Mouse (Mus musculus): Measurements from ENCODE around the gene Prg3.
A peak's percentile ranks its signal among the peaks of the same experiment; 100 is the strongest.

Prg3 gene

GRCm38 (mm10) chr2:84980188-84980587 is 7.8 kb upstream of the Prg3 start, which contains the start of gene Prg2:
Gene Prg2, plus strand, starts transcription at chr2:84980461.
- no peak for DNase-seq (ENCODE audit: extremely low spot score, low spot score)

- DNase-seq (ENCODE audit: extremely low spot score, low spot score): no peak
These were observed 8.4 kb downstream of the Prg3 start for GRCm38 (mm10) chr2:84996376-84996775.

- DNase-seq (ENCODE audit: extremely low spot score, low spot score): no peak
These were observed 11.6 kb downstream of the Prg3 start for GRCm38 (mm10) chr2:84999486-85000181.

GRCm38 (mm10) chr2:85001497-85001896 is 13.5 kb downstream of the Prg3 start:
- DNase-seq (ENCODE audit: extremely low spot score, low spot score): no peak

- no peak for DNase-seq (ENCODE audit: extremely low spot score, low spot score)
These were observed 14.6 kb downstream of the Prg3 start for GRCm38 (mm10) chr2:85002575-85002974.

DNA sequence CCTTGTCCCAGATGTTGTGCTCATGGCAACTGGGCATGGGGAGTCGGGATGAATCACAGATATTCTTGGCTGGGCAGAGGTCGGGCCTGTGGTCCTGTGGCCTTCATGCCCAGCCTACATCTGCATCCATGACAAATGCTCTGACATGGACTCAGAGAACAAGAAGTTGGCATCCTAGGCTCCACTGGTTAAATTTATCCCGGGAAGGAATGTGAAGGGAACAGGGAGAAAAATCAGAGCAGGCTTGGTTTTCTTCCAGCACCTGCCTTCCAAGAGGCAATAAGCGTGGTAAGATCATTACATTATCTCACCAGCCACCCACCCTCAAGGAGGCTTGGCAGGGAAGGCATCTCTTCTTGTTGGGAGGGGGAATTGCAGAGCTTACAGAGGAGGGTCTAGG is 16.3 kb downstream of the Prg3 start:
- no peak for DNase-seq (ENCODE audit: extremely low spot score, low spot score)

GRCm38 (mm10) chr2:85006600-85006999 is 18.6 kb downstream of the Prg3 start:
- DNase-seq (ENCODE audit: extremely low spot score, low spot score): no peak

GRCm38 (mm10) chr2:85007729-85008128 is 19.7 kb downstream of the Prg3 start:
- no peak for DNase-seq (ENCODE audit: extremely low spot score, low spot score)

GRCm38 (mm10) chr2:85009212-85009611 is 21.2 kb downstream of the Prg3 start:
- no peak for DNase-seq (ENCODE audit: extremely low spot score, low spot score)

DNA sequence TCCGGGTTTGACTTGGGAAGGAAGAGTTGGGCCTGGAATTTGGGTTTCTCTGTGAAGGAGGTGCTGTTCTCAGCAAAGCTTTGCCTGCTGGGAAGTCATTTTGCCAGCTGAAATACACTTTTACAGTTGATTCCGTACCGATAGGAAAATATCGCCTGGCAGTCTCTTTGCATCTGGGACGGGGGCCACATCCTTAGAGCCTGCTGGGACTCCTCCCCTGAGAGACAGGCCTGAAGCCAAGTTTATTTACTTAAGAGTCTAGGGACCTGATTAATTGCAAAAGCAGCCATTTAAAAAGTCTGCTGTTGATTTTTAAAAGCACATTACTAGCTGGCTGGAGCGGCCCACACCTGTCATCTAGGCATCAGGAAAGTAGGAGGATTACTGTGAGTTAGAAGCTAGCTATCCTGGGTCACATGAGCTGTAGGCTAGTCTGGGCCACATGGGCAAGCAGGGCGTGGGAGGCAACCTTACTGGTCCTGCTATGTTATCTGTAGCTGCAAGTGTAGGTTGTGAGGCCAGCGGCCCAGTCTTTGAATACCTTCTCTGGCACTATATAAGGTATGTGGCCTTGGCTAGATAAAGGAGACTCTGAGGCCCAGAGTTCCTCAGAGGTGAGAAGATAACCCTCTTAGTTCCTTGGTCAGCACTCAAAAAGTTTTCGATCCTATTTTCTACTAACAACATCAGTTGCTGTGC is 24.0 kb downstream of the Prg3 start:
- peak; percentile 27 for DNase-seq (ENCODE audit: extremely low spot score, low spot score)

GRCm38 (mm10) chr2:85012679-85013078 is 24.7 kb downstream of the Prg3 start:
- DNase-seq (ENCODE audit: extremely low spot score, low spot score): no peak

DNA sequence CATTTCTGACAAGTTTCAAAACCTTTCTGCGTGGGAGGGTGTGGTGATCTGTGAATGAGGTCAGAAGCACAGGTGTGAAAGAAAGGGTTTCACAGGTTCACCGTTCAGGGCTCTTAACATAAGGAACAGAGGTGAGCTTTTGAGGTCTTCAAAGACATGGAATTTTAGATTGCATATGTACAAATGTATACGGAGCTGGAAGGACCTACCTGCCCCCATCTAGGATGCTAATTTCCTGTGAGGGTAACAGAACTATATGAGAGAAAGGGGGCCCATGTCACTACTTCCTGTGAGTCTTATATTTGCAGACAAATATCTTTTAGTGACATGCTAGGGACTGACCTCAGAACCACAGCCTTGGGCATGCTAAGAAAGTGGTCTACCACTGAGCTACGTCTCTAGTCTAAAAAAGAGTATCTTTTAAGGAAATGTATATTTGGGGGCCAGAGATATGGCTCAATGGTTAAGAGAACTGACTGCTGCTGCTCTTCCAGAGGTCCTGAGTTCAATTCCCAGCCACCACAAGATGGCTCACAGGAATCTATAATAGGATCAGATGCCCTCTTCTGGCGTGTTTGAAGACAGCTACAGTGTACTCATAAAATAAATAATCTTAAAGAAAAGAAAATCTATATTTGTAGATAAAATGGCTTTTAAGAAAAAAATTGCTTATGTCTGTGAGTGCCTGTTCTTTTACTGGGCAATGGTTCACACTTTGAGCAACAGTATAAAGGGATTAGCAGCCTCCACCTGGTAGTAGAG is 26.0 kb downstream of the Prg3 start:
- no peak for DNase-seq (ENCODE audit: extremely low spot score, low spot score)

- DNase-seq (ENCODE audit: extremely low spot score, low spot score): no peak
These were observed 26.6 kb downstream of the Prg3 start for GRCm38 (mm10) chr2:85014588-85014982.

GRCm38 (mm10) chr2:85022043-85022442 is 34.0 kb downstream of the Prg3 start:
- no peak for DNase-seq (ENCODE audit: extremely low spot score, low spot score)

DNA sequence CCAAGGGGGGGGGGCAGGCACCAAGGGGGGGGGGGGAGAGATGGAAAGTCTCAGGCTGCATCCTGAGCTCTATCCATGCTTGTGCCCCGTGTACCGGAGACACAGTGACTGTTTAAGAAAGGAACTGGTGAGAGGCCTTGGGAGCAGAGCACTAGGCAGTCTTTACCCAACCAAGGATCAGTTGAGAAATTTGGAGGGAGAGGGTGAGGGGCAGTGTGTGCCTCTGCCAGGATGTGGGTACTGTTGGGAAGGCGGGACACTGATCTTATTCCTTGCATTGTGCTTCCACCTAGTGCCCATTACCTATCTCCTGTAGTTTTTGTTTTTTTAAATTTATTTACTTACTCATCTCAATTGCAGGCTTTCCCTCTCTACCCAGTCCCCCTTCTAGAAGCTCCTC is 38.2 kb downstream of the Prg3 start:
- no peak for DNase-seq (ENCODE audit: extremely low spot score, low spot score)

DNA sequence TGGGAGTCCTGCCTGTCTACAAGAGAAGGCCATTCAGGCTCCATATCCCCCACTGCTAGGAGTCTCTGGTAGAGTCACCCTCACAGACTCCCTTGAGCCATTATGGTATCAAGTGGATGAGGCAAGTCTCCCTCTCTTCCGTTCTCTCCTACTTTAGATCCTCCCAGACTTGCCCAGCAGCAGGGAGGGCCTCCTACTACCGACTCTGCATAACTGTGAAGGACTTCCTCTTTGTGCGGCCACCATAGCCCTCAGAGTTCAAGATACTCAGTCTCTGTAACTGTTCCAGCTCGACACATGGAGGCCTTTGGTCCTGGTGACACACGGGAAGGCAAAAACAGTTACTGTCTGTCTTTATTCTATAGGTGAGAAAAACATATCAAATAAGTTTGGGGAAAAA is 39.3 kb downstream of the Prg3 start:
- DNase-seq (ENCODE audit: extremely low spot score, low spot score): no peak

DNA sequence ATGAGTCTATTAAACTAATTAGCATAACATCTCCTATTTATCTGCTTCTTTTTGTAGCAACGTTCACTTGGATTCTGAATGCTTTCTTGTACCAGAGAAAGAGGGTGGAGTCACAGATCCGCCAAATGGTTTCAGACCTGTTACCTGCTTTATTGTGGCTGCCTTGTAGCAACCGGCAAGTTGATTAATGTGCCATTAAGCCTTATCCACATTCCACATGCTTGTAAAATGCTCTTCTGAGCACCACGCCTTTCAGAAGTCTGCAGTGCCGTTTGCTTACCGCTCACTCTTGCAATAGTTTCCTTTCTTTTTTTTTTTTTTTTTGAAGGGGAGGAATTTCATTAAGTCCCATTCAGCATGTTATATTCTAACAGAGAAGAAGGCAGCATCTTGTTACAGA is 41.9 kb downstream of the Prg3 start:
- no peak for DNase-seq (ENCODE audit: extremely low spot score, low spot score)

GRCm38 (mm10) chr2:85030989-85031388 is 43.0 kb downstream of the Prg3 start:
- no peak for DNase-seq (ENCODE audit: extremely low spot score, low spot score)

DNA sequence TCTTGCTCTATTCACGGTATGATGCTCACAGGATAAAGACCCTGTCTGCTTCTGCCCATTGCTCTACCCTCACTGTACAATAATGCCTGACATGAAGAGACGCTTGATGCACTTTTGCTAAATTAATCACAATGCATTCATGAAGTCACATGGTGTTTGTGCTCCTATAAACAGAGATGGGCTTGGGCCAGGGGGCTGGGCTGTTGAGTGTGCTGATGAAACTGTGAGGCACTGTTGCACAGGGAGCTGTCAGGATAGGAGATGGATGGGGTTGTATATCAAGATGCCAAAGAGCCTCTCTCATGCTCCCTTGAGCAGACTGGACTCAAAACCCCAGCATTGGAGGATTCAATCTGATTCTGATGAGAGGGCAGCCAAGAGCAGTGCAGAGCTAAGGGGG is 45.1 kb downstream of the Prg3 start:
- DNase-seq (ENCODE audit: extremely low spot score, low spot score): no peak

DNA sequence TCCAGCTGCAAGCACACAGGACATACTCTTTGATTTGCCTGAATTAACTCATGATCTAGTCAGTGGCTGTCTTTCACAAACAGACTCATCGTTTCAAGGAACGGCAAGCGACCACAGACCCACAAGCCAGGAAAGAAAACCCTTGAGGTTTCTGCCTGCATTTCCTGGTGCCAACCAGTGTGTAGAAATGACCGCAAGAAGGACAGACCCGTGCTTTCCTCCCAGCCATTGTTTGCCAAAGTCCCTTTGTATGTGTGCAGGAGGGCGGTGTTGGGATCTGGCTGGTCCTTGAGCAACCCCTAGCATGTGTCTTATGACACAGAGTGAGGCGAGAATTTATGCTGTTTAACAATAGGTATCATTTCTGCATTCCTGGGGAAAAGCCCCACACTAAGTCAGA is 46.2 kb downstream of the Prg3 start:
- DNase-seq (ENCODE audit: extremely low spot score, low spot score): no peak

DNA sequence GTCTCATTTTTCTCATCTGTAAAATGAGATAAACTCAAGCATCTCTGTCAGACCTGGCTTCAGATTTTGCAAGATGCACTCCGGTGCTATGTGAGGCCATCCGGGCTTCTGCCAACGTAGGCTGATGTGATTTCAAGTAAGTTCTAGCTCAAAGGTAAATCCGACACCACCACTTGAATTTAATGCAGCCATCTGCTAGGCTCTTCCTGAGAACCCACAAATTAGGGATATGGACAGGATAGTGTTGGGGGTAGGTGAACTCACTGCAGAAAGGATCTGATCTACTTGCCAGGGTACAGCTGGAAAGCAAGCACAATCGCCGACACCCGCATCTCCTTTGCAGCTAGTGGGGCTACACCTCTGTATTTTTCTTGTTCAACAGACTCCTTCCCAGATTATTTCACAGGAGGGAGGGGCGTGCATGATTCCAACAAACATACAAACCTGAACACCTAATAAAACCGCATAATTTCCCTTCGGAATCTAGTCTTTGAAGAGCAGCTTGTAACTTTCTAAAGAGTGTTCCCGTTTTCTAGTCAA is 48.6 kb downstream of the Prg3 start:
- no peak for DNase-seq (ENCODE audit: extremely low spot score, low spot score)
